Mouse (Mus musculus) mouse trophoblast stem cell (cell line): Measurements from ENCODE around the gene Btnl1.

Experiments used
- in situ Hi-C, 2 experiments: fragments of 300-500 bp; cut with MseI, MboI; formaldehyde crosslinking; loops; 2 replicates in 1 of 2; 3 replicates in 1 of 2; pipeline ENCODE4 v1.15.1; 2025

Btnl1 gene

DNA sequence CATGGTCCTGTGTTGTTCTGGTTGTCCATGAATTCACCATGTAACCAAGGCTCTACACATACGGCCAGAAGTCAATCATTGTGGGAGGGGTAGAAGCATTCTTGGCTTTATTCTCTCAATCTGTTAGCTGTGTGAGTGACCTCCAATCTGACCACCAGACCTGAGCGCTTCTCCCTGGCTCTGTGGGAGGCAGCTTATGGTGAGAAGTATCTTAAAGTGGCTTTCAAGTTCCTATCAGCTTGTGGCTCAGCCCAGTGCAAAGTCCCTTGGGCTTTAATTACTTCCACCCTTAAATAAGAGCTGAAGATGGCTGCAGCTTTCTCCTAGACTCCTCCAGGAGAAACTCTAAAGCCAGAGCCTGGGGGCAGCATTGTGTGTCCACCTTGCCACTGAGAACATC is at the start of gene Btnl1:
Gene Btnl1 (plus strand): TSS at position 286 of the 400 bp plus-strand sequence.
- in situ Hi-C loops: no loop called here

DNA sequence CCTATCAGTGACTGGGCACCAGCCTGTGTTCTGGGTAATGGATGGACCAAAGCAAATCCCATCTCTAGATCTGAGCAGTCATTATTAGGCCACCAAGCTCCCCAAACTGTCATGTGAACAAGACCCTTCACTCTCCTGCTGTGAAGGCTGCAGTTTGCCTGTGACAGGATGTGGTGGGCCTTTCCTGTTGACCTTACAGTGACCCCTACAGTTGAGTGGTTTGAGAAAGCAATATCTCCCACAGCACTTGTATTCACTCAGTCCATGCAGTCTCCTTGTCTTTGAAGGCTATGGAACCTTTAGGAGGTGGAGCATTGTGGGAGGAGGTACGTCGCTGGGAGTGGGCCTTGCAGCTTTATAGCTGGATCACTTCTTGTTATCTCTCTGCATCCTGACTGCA is 47.1 kb upstream of the Btnl1 start:
- in situ Hi-C loops: no loop called here

DNA sequence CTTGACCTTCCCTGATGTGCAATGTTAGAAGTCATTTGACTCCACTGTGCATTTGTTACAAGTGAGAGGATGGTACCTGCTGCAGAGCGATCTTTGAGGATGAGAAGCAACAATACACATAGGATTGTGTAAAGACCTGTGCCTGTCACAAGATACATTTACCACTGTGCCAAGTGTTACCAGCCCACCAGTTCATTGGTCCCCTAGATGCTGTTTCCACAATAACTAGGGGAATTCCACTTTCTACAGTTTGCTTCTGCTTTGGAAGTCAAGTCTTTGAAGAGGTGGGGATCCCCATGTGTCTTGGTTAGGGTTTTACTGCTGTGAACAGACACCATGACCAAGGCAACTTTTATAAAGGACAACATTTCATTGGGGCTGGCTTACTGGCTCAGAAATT is 45.7 kb upstream of the Btnl1 start:
- in situ Hi-C loops: no loop called here

DNA sequence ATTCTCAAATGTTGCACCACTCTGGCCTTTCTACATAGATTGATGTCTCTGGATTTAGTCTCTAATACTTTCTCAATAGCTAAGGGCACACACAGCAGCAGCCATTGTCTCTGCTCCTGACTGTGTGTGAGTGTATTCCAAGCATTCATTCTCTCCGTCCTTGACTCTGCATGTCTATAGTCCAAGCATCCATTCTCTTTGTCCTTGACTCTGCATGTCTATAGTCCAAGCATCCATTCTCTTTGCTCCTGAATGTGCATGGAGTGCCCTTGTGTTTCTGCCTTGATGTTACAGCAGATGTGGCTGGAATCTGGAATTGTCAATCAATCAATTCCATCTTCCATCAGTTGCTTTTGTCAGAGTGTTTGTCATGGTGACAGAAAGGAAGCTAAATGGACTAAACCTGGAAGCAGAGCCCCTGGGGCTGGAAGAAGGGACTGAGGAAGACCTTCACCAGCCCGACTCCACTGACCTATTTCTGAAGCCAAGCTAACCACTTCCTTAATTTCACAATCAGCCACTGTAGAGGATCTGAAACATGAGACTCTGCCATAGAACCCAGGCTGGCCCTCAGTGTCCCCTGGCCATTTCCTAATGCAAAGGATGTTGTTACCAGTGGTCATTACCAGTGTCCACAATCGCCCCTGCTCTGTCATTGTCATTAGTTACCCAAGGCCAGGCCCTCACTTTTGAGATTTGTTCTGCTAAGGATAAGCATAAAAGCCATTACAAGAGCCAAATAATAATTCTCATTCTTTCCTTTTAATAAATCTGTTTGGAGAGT is 36.1 kb upstream of the Btnl1 start:
- in situ Hi-C loops: loop anchor here in 1 of 2 experiments (5.0 kb wide), 1 partner anchor 94 kb away; no protein-coding TSS in a partner anchor

DNA sequence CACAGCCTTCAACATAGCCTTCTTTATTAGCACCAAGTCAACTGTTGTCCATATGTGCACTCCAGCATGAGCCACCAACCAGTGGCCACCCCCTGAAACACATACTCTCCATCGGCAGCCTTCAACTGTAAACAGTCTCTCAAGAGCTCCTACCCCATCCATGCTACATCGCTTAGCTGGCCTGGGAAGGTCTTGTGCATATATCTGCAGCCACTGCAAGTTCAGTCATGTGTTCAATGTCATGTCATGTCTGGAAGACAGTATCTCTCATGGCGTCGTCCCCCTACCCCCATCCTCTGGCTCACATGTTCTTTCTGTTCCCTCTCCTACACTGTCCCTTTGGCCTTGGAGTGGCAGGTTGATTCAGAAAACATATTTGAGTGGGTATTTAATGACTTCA is 32.0 kb upstream of the Btnl1 start:
- in situ Hi-C loops: loop anchor here (5.0 kb wide), 1 partner anchor 98 kb away; no protein-coding TSS in a partner anchor

DNA sequence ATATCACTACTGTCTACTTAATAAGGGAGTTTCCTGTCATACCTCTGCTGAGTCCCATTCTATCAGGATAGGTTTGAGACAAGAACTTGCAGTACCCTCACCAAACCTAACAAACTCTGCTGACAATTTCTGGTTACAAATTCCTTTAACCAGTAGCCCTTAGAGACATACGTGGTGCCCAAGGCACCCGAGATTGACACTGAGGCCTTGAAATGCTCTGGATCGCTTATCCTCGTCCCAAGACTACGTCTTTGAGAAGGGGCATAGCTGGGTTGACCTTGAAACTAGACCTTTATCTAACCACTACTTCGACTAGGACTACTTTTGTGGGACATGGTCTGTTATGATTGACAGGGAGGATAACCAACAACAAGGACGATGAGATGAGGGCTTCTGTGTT is 31.4 kb upstream of the Btnl1 start:
- in situ Hi-C loops: loop anchor here in 1 of 2 experiments (5.0 kb wide), 1 partner anchor 98 kb away; no protein-coding TSS in a partner anchor

DNA sequence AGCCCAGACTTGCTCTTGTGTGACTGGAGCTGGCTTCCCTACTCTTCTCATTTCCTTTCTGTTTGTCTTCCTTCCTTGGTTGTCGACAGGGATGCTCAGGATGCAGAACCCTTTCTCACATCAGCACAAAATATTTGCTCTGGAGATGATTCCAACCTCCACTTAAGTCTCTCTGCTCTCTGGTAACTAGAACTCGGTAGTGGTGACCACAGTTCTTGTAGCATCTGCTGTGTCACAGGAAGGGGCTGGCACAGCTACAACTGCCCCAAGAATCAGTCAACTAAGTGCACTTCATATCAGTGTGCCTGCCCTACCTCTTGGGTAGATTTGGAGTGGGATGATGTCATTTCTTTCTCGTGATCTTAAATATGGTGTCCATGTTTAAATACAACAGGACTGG is 30.9 kb upstream of the Btnl1 start:
- in situ Hi-C loops: loop anchor here in 1 of 2 experiments (5.0 kb wide), 1 partner anchor 99 kb away; no protein-coding TSS in a partner anchor

DNA sequence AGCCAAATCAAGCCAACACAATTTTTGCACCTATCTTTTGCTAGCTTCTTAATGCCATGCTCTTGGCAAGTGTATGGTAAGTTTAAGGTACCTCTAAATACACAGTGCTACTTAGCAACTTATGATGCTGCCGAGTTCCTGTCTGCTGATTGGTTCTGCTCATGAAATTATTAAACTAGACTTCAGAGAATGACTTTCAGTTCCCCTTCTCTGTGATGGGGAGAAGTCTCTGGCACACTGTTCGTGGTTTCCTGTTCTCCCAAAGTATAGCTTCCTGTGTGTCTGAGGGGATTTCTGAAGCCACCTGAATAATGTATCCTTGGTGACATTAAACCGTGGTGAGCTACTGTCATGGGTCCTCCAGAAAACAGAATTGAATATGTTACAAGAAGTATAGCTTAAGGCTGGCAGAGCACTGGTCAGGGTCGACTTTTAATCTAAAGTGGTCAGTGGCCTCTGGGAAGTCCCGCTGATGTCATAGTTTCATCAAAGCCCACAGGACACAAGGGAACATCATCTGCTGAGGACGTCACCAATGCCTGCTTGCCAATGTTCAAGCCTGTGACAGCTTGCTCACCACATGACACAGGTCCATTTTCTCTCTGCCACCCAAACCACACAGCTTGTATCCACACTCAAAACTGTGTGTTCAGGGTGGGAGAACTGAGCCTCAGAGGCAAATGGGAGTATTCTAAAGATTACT is 29.2 kb upstream of the Btnl1 start:
- in situ Hi-C loops: loop anchor here in 1 of 2 experiments (5.0 kb wide), 1 partner anchor 100 kb away; no protein-coding TSS in a partner anchor

DNA sequence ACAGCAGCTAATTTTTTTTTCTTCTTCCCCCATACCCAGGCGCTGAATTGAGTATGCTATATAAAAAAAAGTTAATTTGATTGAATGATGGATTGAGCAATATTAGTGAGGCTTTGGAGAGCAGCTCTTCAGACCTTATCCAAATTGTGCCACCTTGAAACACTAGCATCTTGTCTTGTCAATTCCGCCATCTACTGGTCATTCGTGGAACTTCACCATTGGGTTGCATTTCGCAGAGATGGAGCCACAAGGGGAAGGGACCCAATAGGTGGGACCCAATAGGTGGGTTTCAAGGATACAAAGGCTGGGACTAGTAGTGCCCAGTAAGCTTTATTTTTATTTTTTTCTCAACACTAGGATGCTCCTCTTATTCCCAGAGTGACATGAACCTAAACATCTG is 27.5 kb upstream of the Btnl1 start:
- in situ Hi-C loops: loop anchor here in 1 of 2 experiments (5.0 kb wide), 1 partner anchor 102 kb away; no protein-coding TSS in a partner anchor

DNA sequence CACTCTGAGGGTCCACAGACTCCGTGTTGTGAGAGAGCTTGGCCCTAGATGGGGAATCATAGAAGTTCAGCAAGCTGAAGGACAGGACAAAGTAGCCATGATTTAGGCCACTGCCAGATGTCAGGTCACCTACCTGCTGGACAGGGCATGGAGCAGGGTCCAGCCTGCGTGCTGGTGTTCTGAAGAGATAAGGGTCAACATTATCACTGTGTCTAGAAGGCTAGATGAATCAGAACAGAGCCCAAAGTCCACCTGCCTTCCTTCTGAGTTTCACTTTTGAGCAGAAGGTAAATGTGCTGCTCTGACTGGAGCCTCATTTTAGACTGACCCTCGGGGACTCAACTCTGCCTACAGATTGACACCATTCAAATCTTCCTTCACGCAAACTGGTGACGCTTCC is 22.4 kb upstream of the Btnl1 start, which contains the start of gene Btnl2:
Gene Btnl2 (plus strand): TSS at position 284 of the 400 bp plus-strand sequence.
- in situ Hi-C loops: no loop called here

DNA sequence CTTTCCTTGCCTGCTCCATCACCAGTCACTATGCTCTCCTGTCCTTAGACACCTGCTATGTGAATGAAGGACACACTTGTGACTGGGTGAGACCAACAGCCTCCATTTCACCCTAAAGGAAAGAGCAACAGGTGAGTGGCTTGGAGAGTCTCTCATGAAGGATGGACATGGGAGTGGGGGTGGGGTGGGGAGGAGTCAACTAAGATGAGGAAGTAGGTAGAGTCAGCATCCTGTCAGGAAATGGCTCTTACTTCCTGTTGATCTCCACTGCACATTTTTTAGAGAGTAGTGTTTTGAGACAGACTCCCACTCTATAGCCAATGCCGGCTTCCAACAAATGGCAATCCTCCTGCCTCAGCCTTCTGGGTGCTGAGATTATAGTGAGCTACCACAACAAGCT is 22.0 kb upstream of the Btnl1 start:
- in situ Hi-C loops: no loop called here

DNA sequence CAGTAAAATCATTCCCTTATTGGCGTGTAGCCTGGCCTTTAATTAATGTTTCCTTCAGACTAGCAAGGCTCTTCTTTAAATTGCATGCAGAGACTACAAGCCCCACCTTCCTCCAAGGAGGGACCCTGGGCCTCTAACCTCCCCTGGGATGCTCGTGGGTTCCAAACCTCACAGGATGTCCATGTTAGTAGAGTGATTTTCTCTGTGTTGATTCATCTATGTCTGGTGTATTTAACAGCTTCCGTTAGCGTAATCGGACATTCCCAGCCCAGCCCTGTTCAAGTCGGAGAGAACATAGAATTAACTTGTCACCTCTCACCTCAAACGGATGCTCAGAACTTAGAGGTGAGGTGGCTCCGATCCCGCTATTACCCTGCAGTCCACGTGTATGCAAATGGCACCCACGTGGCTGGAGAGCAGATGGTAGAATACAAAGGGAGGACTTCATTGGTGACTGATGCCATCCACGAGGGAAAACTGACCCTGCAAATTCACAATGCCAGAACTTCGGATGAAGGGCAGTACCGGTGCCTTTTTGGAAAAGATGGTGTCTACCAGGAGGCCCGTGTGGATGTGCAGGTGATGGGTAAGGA is 13.9 kb upstream of the Btnl1 start:
- in situ Hi-C loops: no loop called here

DNA sequence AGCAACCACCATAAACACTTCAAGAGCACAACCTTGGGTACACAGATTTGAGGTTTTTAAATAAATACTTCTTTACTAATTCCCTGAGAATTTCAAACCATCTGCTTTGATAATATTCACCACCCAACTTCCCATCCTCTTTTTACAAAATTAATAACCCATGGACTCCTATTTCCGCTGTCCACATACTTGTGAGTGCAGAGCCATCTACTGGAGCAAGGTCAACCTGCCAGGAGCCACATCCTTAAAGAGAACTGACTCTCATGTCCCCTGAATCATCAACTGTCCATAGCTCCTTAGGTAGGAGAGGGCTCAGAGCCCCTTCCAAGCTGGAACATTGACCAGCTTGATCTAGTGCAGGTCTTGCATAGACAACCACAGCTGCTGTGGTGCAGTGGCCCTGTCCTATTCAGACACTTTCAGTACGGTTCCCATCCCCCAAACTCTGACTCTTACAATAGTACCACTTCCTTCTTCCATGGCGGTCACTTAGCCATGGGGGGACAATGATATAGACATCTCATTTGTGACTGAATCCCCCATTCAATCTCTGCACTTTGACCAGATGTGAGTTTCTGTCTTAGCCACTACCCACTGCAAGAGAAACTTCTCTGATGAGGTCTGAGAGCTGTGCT is 13.1 kb upstream of the Btnl1 start:
- in situ Hi-C loops: no loop called here

DNA sequence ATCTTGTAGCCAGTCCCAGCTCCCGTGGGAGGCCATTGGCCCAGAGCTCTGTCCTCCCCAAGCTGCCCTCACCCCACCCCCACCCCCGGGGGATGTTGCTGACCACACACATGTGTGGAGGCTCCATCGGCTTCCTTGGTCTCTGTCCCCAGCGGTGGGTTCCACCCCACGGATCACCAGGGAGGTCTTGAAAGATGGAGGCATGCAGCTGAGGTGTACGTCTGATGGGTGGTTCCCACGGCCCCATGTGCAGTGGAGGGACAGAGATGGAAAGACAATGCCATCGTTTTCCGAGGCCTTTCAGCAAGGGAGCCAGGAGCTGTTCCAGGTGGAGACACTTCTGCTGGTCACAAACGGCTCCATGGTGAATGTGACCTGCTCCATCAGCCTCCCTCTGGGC is 11.9 kb upstream of the Btnl1 start:
- in situ Hi-C loops: no loop called here

DNA sequence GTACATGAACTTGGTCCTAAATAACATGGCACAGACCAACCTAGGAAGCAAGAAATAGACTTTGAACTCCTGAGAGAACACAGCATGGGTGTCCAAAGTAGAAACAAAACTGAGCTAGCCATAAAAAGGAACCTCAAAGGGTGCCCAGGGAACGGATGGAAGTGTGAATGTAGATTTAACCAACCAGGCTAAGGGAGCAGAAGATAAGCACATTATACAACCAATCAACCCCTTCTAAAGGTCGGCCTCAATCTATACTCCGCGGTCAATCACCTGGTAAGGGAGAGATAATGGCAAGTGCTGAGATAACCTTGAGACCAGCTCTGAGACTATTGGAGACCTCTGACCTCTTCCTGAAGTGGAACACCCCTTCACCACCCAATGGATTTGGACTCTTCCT is 6.4 kb upstream of the Btnl1 start:
- in situ Hi-C loops: no loop called here

DNA sequence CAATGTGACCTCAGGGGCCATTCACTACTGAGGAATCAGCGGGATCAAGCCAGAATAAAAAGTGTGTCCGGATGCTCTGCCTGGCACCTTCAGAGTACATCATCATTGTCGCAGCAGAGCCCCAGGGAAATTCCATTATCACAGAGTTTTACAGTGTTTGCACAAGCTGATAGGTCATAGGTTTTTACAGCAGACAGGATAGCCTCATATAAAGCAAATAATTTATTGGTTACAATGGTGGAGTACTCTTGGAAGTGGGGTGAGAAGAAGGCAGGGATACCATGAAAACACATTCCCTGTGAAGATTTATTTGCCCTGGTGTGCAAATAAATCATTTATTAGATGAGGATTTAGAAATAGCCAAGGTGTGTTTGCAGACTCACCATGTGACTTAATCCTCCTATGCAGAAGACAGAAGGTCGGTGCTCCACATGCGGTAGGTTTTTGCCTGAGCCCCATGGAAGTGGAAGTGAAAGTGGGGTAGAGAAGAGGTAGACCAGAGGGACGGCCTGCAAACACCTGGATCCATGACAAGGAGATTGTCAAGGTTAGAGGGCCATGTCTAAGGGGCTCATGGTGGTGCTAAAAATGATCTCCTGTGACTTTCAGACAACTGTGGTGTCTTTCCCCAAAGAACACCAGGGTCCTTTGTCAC is 3.8 kb upstream of the Btnl1 start:
- in situ Hi-C loops: no loop called here

DNA sequence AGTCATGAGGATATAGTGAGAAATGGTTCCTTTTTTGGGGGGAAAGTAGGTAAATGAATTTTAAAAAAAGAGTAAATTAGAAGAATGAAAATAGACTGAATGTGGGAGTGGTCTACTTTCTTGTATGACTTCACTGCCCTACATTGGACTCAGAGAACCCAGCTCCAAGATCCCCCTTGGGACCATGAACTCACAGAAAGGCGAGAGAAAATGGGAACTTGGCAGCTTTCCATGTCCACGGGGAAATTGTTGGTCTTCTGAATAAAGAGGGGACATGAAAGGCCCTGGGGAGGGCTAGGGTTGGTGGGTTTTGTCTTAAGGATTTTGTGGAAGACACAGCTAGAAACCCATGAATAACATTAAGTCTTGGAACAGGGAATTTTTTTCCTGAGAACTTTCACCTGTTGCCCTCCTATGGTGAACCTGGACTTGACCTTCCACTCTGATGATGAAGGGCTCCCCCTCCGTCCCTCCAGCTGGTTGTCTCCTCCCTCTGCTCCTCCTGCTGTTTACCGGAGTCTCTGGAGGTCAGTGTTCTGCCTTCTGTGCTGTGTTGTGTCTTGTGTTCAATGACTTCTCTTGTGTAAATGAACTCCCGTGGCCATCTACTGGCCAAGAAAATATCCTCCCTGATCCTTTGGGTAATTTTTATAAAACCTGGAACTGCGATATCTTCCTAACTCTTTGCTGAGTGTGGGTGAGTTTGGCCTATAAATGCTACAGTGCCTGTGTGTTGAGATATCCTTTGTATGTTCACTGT is 698 bp downstream of the Btnl1 start:
- in situ Hi-C loops: no loop called here

DNA sequence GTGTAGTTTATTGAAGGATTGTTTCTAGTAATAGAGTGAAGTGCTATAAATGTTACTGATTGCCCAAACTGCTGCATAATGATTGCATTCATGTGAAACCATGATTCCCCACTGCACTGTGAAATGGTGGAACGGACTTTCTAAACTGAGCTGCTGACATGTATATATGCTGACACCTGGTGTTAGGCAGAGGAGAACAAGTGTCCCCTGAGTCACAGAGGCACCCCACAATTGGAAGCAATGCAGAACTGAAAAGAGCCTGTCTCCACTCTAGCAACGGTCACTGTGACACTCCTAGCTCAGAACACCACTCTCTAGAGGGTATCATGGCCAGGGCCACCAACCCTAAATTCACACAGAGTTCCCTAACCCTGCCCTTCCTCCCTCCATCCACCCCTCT is 1.8 kb downstream of the Btnl1 start:
- in situ Hi-C loops: no loop called here

DNA sequence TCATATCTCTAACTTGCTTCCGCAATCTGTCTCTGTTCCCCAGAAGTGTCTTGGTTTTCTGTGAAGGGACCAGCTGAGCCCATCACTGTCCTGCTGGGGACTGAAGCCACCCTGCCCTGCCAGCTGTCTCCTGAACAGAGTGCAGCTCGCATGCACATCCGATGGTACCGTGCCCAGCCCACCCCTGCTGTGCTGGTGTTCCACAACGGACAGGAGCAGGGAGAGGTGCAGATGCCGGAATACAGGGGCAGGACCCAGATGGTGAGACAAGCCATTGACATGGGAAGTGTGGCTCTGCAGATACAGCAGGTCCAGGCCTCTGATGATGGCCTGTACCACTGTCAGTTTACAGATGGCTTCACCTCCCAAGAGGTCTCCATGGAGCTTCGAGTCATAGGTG is 2.5 kb downstream of the Btnl1 start:
- in situ Hi-C loops: no loop called here

DNA sequence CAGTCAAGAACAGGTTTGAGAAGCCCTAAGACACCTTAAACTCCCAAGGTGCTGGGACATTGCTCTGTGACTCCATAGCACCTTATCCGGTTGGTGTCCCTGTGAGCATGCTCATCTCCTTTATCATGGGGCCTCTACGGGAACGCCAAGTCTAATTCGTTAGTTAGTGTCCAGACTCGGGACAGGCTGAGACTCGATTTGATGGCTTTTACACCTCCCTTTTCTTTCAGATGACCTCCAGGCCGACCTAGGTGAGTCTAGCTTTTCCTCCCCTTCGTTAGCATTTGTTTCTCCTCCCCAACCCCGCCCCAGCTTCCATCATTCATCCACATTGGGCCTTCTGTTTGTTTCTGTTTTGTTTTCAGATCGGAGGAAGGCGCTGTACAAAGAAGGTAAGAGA is 4.9 kb downstream of the Btnl1 start:
- in situ Hi-C loops: no loop called here

DNA sequence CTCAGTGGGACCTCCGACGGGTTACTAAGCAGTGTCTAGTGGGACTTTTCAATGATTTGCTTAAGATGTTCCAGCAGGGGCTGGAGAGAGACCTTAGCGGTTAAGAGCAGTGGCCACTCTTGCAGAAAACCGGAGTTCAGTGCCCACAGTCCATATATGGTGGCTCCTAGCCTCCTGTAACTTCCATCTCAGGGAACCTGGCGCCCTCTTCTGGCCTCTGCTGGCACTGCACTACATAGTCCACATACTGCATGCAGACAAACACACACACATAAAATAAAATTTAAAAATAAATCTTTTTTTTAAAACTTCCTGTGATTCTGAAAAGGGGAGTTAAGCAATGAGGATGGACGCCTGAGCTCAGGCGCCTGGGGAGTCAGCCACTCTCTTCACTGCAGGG is 6.3 kb downstream of the Btnl1 start:
- in situ Hi-C loops: no loop called here
